Mouse (Mus musculus): Measurements from ENCODE around the gene Olfr878. TPM values are rescaled to one million over a fixed set of nuclear protein-coding genes. Genes with fewer than 3 reads are reported as not detected.

Olfr878 gene
- not detected in 2 replicates for polyA plus RNA-seq (2012; rRNA removed)

DNA sequence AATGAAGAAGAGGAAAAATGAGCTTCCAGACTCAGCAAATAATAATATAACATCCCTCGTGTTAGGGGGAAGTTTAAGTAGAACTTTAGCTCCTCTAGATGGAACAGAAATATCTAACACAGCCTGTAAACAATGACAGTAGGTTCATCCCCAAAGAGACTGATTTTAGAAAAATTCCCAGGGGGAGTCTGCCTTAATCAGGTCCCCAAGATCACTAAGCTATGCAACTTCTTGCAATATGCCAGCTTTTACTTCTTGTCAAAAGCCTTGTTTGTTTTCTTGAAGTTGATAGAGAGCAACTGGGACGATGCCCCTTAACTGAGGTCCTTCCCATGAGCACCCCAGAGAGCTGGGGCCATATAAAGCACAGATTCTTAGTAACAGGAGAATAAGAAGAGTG is at the start of gene Olfr878:
TSS of gene Olfr878 (plus strand) at position 301 of the 400 bp plus-strand sequence.

DNA sequence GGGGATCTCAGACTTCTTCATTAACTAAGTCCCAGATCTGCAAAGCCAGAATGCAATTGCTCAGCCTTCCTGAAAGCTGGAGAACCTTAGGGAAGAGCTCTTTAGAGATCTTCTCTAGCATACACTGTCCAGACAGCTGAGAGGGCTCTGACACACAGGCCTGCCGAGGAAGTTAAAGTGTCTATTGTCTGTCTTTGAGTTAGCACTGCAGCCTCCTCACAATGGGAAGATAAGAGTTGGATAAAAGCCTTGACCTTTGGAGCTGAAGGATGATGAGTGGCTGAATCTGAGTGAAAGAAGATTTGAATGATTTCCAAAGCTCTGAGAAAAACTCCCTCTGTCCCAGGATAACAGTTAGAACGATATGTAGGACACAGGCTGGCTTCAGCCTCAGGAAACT is 21.0 kb upstream of the Olfr878 start, which contains the start of gene Olfr145:
TSS of gene Olfr145 (plus strand) at position 64 of the 400 bp plus-strand sequence.

Other genes starting within 250 kb of the Olfr878 start
- 0.11 and 0.31 TPM in 2 replicates for gene Panx3, start 248.6 kb upstream of the Olfr878 start, polyA plus RNA-seq (2012; rRNA removed)
- gene Olfr160, start 201.6 kb upstream of the Olfr878 start, polyA plus RNA-seq (2012; rRNA removed), result not detected in 2 replicates
- not detected in 2 replicates for gene Olfr874, start 172.7 kb upstream of the Olfr878 start, polyA plus RNA-seq (2012; rRNA removed)
- not detected in 2 replicates for gene Olfr875, start 146.0 kb upstream of the Olfr878 start, polyA plus RNA-seq (2012; rRNA removed)
- not detected in 2 replicates for gene Olfr876, start 114.8 kb upstream of the Olfr878 start, polyA plus RNA-seq (2012; rRNA removed)
- gene Olfr877, start 63.6 kb upstream of the Olfr878 start, polyA plus RNA-seq (2012; rRNA removed), result not detected in 2 replicates
- gene Olfr145, start 21.1 kb upstream of the Olfr878 start, polyA plus RNA-seq (2012; rRNA removed), result not detected in 2 replicates
- gene Olfr881, start 74.0 kb downstream of the Olfr878 start, polyA plus RNA-seq (2012; rRNA removed), result not detected in 2 replicates
- not detected in 2 replicates for gene Olfr883, start 108.0 kb downstream of the Olfr878 start, polyA plus RNA-seq (2012; rRNA removed)
- not detected in 2 replicates for gene Olfr884, start 128.7 kb downstream of the Olfr878 start, polyA plus RNA-seq (2012; rRNA removed)
- gene Olfr885, start 143.5 kb downstream of the Olfr878 start, polyA plus RNA-seq (2012; rRNA removed), result not detected in 2 replicates
- not detected in 2 replicates for gene Olfr887, start 166.2 kb downstream of the Olfr878 start, polyA plus RNA-seq (2012; rRNA removed)
- gene Olfr888, start 190.3 kb downstream of the Olfr878 start, polyA plus RNA-seq (2012; rRNA removed), result not detected in 2 replicates
- 0.01 TPM in 1 of 2 replicates, not detected in the other for gene Olfr889, start 197.4 kb downstream of the Olfr878 start, polyA plus RNA-seq (2012; rRNA removed)
- gene Olfr890, start 224.7 kb downstream of the Olfr878 start, polyA plus RNA-seq (2012; rRNA removed), result not detected in 2 replicates

All from central nervous system, embryonic 11.5 days (tissue).